Mouse (Mus musculus): ENCODE measurements at regions not wholly inside any gene's neighbourhood (a gene's known extent, or its start where the extent isn't known, plus 50 kb on each side); places are given as distances from the start of the nearest gene placed in this dataset.

GRCm38 (mm10) chr4:72331882-72332281, 131.2 kb upstream of the Tle1 start:
- no peak for DNase-seq (ENCODE audit: low spot score)

- no peak for DNase-seq (ENCODE audit: low spot score)
These were observed 128.3 kb upstream of the Tle1 start for GRCm38 (mm10) chr4:72329026-72329390.

GRCm38 (mm10) chr4:72328282-72329025, 127.7 kb upstream of the Tle1 start:
- DNase-seq (ENCODE audit: low spot score): no peak

- no peak for DNase-seq (ENCODE audit: low spot score)
These were observed 124.2 kb upstream of the Tle1 start for GRCm38 (mm10) chr4:72324913-72325312.

GRCm38 (mm10) chr4:72285112-72285675, 84.5 kb upstream of the Tle1 start:
- no peak for DNase-seq (ENCODE audit: low spot score)

- no peak for DNase-seq (ENCODE audit: low spot score)
These were observed 49.8 kb upstream of the Tle1 start for GRCm38 (mm10) chr4:72250531-72250930.
